Mouse (Mus musculus) testis, adult 2 months (tissue): ENCODE results near the gene Pus3.

Source experiments
- CTCF ChIP-seq: fragments of 200-500 bp; IDR thresholded peaks from 2 replicates; pipeline ENCODE4 v1.5.1; 2012; ENCODE audit warnings: low read depth, mild to moderate bottlenecking, inconsistent platforms, low read length, moderate library complexity; ENCODE audit not compliant: control insufficient read depth, insufficient read depth, insufficient replicate concordance
- POLR2A ChIP-seq: fragments of 200-500 bp; IDR thresholded peaks from 2 replicates; pipeline ENCODE4 v1.6.1; 2012; ENCODE audit warnings: low read depth, mild to moderate bottlenecking, inconsistent platforms, low read length, moderate library complexity; ENCODE audit not compliant: control insufficient read depth

- TF ChIP-seq POLR2A (no peak), CTCF (no peak)
Observed at GRCm38 (mm10) chr9:35518169-35518568, 40.2 kb upstream of the Pus3 start, which contains the start of gene Gm1113.
